Mouse (Mus musculus) MEL-GATA-1-ER (cell line): ENCODE data around the gene Man2a2.

ENCODE experiments used
- DNase-seq: peaks from one replicate; pipeline ENCODE4 v3.0.0-alpha.2; 2012; ENCODE audit warnings: low read depth; ENCODE audit errors: extremely low read depth

Man2a2 gene

GRCm38 (mm10) chr7:80371041-80371751, at the start of gene Man2a2:
Man2a2 (minus strand) TSS chr7:80371375.
- no peak for DNase-seq

GRCm38 (mm10) chr7:80420586-80420985, 49.4 kb upstream of the Man2a2 start:
- DNase-seq, result no peak

DNA sequence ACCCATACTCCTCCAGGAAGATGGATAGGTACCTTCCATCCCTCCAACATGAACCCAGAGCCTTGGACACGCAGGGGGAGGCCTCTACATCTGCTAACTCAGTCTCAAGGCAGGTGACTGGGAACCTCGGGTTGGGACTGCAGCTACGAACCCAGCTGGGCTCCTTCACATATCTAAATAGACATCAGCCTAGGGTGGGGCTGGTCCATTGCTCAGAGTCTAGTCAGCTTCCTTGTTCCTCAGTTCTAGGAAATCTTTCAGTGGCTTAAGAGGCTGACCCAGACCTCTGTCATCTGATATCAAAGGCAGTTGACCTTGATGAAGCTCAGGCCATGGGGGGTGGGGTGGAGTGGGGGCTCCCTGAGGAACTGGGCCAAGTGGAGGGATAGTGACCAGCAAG, 48.1 kb upstream of the Man2a2 start:
- DNase-seq, result no peak

GRCm38 (mm10) chr7:80418036-80418435, 46.9 kb upstream of the Man2a2 start:
- DNase-seq, result no peak

DNA sequence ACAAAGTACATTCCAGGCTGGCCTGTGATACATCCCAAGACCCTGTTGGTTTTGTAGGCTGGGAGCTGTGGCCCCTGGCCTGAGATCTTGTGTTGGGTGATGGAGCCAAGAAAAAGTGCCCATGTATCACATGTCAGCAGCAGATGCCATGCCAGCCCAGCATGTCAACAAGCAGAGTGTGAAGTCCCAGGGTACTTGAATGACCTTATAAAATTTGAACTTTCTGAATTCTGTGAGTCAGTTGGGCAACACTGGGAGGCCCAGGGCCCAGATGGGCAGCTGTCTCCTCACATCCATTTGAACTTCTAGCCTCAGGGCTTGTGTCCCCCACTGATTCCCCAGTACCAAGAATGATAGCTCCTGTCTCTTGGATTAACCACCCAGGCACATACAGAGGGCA, 46.4 kb upstream of the Man2a2 start:
- DNase-seq, result no peak

DNA sequence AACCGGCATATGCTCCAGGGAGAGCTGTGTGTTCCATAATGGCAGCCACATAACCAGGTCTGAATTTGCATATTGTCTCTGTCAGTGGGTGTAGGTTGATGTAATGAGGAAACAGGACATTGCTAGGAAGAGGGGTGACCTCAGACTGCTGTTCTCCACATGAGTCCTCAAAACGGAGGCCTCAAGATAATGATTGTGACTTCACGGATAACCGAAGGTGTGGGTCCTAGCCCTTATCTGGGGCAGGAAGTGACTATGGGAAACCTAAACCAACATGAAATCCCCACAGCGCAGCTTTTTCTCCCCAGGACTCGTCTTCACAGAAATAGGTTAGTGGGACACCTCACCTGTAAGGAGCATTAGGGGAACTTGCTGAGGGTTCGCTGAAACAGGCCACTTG, 45.8 kb upstream of the Man2a2 start:
- no peak for DNase-seq

GRCm38 (mm10) chr7:80414303-80414855, 43.2 kb upstream of the Man2a2 start:
- no peak for DNase-seq

DNA sequence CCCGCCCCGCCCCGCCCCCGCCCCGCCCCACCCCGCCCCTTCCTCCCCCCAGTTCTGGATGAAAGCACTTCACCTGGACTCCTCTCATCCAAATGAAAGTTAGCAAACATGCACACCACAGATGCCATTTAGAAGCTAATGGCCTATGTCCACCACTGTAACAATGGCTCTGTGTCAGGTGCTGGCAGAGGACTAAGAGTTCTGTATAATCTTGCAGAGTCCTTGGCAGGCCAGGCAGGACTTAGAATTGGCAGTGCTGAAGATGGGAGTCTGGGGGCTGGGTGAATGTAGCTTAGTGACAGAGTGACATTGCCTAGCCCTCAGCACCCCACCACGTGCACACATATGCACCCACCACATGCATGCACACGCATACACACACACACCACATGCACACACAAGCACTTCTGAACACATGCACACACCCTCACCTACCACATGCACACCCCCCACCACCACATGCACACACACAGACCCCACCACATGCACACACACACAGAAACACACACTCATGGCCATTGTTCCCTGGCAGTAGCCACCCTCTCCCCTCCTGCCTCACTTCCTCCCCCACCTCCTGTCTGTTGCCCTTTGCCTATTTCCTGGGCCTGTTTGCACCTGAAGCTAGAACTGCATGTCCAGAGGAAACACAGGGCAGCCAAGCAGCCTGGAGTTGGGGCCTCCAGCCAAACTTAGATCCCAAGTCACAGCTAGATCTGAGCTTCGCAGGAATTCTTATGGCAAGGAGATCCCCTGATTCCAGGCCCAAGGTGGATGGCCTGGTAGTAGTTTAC, 42.5 kb upstream of the Man2a2 start:
- DNase-seq, result no peak

GRCm38 (mm10) chr7:80412781-80413180, 41.6 kb upstream of the Man2a2 start:
- DNase-seq, result no peak

DNA sequence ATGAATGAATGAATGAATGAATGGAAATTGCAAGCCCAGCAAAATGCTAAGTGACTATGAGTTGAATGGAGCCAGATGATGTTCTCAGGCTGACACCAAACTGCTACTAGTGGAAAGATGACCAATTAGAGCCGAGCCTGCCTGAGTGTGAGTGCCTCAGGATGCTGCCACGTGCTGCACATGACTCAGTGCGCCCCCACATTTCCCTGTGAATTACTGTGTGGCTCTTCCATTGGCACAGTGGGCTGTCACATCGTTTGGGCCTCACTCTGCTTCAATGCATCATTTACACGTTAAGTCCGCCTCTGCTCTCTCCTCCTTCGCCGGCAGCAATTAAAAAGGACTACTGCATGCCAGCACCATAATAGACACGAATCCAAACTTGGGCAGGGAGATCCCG, 41.1 kb upstream of the Man2a2 start:
- no peak for DNase-seq

DNA sequence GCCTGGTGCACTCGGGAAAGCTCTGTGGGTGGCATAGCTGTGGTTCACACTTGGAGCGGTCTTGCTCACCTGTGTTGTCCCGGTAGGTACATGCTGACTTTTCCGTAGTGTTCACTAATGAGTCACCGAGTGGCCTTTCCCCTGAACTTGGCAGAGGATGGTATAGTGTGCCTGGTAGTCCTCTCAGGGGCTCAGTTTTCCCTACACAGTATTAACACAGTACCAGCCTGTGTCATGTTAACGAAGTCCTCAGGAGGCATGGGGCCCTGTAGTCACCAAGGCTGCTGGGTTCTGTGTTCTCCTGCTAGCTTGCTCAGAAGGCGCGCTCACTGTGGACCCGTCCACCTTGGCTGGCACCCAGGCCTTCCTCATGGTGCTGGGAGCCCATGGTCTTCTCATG, 39.2 kb upstream of the Man2a2 start:
- DNase-seq, result no peak

DNA sequence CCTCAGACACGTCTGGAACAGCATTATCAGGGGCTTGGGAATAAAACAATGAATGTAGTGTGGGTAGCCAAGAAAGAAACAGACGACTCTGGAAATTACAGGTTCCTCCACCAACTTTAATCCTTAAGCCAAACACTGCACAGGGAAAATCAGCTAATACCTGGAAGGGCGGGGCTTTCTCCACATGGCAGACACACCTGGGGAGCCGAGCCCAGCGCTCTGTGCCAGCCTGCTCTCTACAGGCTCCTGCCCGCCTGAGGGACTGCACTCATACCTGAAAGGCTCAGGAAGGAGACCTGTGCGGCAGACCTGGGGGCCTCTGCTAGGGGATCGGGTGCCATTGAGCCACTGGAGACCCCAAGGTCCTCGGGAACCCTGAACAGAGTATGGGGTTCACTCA, 36.5 kb upstream of the Man2a2 start:
- DNase-seq, result no peak

DNA sequence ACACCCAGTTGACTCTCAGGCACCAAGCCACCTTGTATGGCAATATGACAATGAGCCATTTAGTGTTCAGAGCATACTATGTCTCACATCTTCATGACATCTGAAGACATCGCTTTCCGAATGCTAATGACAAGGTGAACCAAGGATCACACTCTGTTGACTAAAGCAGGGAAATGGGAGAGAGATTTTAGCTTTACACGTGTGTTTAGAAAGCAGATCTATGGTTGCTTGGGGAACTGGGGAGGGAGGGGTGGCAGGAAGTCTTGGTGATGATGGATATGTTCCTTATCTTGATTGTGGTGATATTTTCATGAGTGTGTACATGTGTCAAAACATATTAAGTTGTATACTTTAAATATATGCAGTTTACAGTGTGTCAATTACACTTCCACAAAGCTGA, 35.0 kb upstream of the Man2a2 start:
- DNase-seq, result no peak

GRCm38 (mm10) chr7:80405188-80405695, 34.1 kb upstream of the Man2a2 start, which contains the start of gene Furin:
Furin (minus strand) TSS chr7:80405436.
- no peak for DNase-seq

DNA sequence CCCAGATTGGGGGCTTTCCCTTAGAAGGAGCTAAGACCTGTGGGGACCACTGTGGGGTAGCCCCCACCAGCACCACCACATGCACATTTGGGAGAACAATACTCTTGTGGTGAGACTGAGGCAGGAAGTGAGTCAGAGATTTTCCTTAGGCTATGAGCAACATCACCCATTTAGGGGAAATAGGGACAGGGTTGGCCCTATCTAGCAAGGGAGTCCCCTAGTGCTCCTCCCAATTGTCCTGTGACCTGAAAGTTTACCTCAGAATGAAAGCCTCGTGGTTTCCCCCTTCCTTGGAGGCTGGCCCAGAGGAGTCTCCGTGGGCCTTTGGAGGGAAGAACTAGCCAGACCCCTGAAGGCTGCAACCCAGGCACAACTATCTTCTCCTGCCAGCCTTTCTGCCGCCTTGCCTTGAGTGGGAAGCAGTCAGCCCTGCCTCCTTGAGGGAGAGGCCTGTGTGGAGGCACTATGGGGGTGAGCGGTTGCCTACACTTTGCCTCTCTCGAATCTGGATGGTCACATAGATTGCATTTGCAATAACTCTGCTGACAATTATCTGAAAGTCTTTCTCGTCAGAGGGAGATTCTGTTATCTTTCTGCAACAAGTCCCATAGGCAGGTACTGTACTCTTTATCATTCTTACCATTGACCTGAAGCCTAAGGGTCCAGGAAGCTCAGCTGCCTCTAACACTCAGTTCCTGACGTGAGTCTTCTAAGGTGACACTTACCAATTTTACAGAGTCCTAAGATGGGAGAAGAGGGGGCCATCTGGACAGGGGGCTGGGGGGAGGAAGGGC, 33.1 kb upstream of the Man2a2 start:
- no peak for DNase-seq

DNA sequence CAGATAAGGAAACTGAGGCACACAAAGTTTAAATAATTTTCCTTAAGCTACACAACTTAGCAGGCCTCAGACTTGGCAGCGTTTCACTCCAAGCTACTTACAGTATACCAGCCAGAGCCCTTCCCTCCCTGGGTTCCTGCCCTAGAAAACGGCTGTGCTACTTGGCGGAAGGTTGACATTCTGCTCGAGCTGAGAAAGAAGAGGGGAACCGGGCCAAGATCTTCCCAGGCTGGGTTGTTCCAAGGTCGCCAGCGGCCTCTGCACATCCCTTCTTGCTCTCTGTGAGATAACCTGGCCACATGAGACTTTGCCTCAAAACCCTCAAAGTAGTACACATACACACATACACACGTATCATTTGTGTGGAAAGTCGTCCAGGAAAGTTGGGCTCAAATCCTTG, 32.4 kb upstream of the Man2a2 start:
- no peak for DNase-seq

DNA sequence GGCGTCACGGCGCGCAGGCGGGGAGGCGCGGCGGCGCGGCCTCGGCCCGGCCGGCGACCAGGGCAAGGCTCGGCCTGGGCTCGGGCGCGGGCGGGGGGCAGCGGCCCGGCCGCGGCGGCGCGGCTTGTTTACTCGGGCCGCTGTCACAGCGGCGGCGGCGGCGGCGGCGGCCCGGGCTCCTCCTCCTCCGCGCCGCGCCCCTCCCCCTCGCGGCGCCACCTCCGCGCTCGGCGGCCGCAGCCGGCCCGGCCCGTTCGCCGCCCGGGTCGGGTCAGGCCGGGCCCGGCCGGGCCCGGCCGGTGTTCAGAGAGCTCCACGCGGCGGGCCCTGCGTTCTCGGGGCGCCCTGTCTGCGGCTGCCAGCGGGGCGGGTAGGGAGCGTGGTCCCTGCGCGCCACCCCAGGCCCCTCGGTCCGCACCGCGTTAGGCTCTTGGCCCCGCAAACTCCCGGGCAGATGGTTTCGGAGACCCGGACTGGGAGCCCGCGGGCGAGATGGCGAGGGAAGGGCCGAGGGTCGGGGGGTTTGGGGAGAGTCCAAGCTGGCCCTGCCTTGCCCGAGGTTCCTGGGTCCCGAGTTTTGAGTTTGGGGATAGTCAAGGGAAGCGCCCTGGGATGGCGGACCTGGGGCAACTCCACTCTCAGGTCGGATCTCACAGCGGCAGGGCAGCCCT, 31.6 kb upstream of the Man2a2 start:
- no peak for DNase-seq

DNA sequence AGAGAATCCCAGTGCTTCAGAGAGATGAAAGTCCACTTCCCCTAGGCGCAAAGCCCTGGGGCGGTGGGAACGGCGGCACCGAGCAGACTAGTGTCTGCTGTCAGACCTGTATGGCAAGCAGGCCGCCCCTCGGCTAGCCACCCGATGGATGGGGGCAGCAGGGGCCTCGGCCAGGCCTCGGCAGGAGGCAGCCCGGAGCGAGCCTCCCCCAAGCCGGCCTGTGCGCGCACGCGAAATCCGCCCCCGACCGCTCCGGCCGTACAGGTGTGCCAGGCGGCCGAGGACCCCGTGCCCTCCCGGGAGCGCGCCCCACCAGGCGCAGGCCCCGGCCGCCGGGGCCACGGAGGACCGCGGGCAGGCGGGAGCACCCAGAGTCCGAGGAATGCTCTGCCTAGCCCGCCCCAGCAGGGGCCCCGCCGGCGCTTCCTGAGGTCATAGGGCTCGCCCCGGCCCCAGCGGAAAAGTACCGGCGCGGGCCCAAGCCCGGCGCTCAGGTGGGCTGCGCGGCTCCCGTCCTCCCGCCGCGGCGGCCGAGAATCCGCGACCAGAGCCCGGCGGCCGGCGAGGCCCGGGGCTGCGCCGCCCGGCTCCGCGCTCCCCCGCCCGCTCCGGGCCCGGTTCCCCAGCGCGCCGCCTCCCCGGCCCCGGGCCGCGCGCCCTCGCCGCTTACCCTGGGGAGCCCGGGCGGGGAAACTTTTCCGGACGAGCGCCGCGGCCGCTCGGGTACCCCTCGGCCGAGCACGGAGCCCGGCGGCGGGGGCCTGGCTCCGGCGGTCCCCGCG, 30.9 kb upstream of the Man2a2 start:
- DNase-seq, result no peak

DNA sequence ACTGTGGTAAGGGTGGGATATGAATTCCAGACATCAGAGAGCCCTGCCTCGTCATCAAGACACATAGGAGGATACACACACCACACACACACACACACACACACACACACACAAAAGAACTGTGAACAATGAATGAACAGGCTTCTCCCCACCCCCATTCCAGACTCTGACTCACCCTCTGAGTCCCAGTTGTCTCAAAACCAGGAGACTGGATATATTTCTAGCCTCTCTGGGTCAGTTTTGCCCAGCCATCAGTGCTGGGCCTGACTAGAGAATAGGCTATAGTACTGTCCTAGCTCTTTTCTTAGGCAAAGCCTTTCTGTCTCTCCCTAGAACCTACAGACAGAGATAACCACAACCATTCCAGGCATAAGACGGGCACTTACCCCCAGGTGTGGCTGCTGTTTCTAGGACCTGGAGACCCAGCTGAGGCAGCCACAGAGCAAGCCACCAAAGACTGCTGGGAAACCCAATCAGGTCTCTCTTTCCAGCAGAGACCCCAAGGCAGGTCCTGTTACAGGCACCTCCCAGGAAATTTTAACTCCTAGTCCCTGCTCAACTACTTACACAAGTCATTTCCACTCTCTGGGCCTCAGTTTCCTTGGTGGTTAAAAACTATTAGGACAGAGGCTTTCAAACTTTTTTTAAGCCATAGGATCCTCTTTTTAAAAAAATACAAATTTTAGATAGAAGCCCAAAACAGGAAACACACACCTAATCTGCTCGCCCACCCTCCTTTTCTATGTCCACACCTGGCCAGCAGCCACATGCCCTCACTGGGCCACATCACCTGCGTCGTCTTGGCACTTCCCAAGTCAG, 30.1 kb upstream of the Man2a2 start:
- no peak for DNase-seq
